Mouse (Mus musculus): ENCODE data around the gene Prss45. TPM values are rescaled to one million over a fixed set of nuclear protein-coding genes. Genes with fewer than 3 reads are reported as not detected.

The Prss45 gene
- not detected in 2 replicates for polyA plus RNA-seq (2014; fragmentation: Nextera tagmentation; extraction: Ambion mirVana)

DNA sequence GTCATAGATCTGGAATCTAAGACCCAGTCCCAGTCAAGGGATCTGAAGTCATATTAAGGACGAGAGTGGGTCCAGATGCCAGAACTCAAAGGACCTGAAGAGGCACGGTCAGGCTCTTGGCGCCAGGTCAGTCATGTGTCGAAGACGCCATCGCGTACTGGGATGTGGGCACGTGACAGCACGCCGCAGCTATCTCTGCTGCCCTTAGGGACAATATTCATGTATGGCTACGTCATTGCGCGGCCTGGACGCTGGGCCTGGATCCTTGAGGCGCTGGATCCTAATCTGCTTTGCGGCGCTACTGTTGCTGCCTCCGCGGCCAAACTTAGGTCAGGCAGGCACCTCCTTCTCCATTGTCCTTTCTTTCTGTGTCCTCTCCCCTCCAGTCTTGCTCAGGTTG lies at the start of gene Prss45:
Prss45 (plus strand) TSS at position 178 of the 400 bp plus-strand sequence.
- H3K27ac ChIP-seq (replicated peaks; ENCODE audit: low read depth, low read length), result no peak within 1 kb of the TSS
- H3K36me3 ChIP-seq (ENCODE audit: control insufficient read depth, insufficient read depth, low read length), result no peaks in the 10 kb centered on the region
- DNase-seq (no peak), ATAC-seq (ENCODE audit: low FRiP score, low TSS enrichment) (no peak)
- H3K4me2 ChIP-seq (ENCODE audit: low read length), result no peak within 1 kb of the TSS
- no peaks in the 10 kb centered on the region for H3K9me3 ChIP-seq (ENCODE audit: control insufficient read depth, low read length)
- WGBS, result 81% methylated on average over 19 of the region's 19 CpGs
- H3K9ac ChIP-seq (replicated peaks; ENCODE audit: low read length), result no peak within 1 kb of the TSS
- no peaks in the 10 kb centered on the region for H3K4me1 ChIP-seq (ENCODE audit: control insufficient read depth, insufficient read depth, low read length)
- no peak within 1 kb of the TSS for H3K4me3 ChIP-seq (replicated peaks; ENCODE audit: low read depth, low read length)
- no peaks in the 10 kb centered on the region for H3K27me3 ChIP-seq (ENCODE audit: control insufficient read depth, insufficient read depth, low read length)

DNA sequence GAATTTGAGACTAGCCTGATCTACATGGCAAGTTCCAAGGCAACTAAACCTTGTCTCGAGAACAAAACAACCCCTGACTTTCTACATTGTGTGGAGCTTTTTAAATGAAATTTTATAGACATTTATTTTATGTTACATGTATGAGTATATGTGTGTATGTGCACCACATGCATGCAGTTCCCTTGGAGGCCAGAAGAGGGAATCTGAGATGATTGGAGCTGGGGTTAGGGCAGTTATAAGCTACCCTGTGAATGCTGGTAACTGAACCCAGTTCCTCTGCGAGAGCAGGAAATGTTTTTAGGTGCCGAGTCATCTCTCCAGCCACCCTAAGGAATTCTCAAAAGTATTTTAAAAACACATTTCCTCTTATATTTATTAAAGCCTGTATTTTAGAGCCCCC lies 46.2 kb upstream of the Prss45 start:
- Histone ChIP-seq H3K4me2 (ENCODE audit: low read length) (no peak overlapping the region), H3K4me3 (replicated peaks; ENCODE audit: low read depth, low read length) (no peak overlapping the region)
- WGBS, result 91% methylated on average over 3 of the region's 3 CpGs

GRCm38 (mm10) chr9:110790462-110790861 lies 43.9 kb upstream of the Prss45 start:
- DNase-seq, result no peak
- Histone ChIP-seq H3K36me3 (ENCODE audit: control insufficient read depth, insufficient read depth, low read length) (no peaks in the 10 kb centered on the region), H3K4me1 (ENCODE audit: control insufficient read depth, insufficient read depth, low read length) (no peaks in the 10 kb centered on the region), H3K4me3 (replicated peaks; ENCODE audit: low read depth, low read length) (no peak overlapping the region), H3K9ac (replicated peaks; ENCODE audit: low read length) (no peak overlapping the region), H3K27me3 (ENCODE audit: control insufficient read depth, insufficient read depth, low read length) (no peaks in the 10 kb centered on the region), H3K4me2 (ENCODE audit: low read length) (no peak overlapping the region), H3K9me3 (ENCODE audit: control insufficient read depth, low read length) (no peaks in the 10 kb centered on the region), H3K27ac (replicated peaks; ENCODE audit: low read depth, low read length) (no peak overlapping the region)
- WGBS, result 82% methylated on average over 4 of the region's 4 CpGs
- ATAC-seq (ENCODE audit: low FRiP score, low TSS enrichment), result no peak

More for the DNA sequence above, 46.2 kb upstream of the Prss45 start:
- Histone ChIP-seq H3K27me3 (ENCODE audit: control insufficient read depth, insufficient read depth, low read length) (no peaks in the 10 kb centered on the region), H3K36me3 (ENCODE audit: control insufficient read depth, insufficient read depth, low read length) (no peaks in the 10 kb centered on the region), H3K9ac (replicated peaks; ENCODE audit: low read length) (no peak overlapping the region), H3K27ac (replicated peaks; ENCODE audit: low read depth, low read length) (no peak overlapping the region), H3K4me1 (ENCODE audit: control insufficient read depth, insufficient read depth, low read length) (no peaks in the 10 kb centered on the region), H3K9me3 (ENCODE audit: control insufficient read depth, low read length) (no peaks in the 10 kb centered on the region)
- ATAC-seq (ENCODE audit: low FRiP score, low TSS enrichment), result no peak
- DNase-seq, result no peak

- Histone ChIP-seq H3K27ac (replicated peaks; ENCODE audit: low read depth, low read length) (no peak overlapping the region), H3K36me3 (ENCODE audit: control insufficient read depth, insufficient read depth, low read length) (no peaks in the 10 kb centered on the region), H3K9me3 (ENCODE audit: control insufficient read depth, low read length) (no peaks in the 10 kb centered on the region), H3K4me1 (ENCODE audit: control insufficient read depth, insufficient read depth, low read length) (no peaks in the 10 kb centered on the region), H3K4me2 (ENCODE audit: low read length) (no peak overlapping the region), H3K9ac (replicated peaks; ENCODE audit: low read length) (no peak overlapping the region), H3K27me3 (ENCODE audit: control insufficient read depth, insufficient read depth, low read length) (no peaks in the 10 kb centered on the region), H3K4me3 (replicated peaks; ENCODE audit: low read depth, low read length) (no peak overlapping the region)
- ATAC-seq (ENCODE audit: low FRiP score, low TSS enrichment) (no peak), DNase-seq (no peak)
- 83% methylated on average over 10 of the region's 10 CpGs for WGBS
Measured at GRCm38 (mm10) chr9:110797013-110797412, 37.4 kb upstream of the Prss45 start.

GRCm38 (mm10) chr9:110797866-110798265 lies 36.5 kb upstream of the Prss45 start, which contains the start of gene Prss42:
Gene Prss42 (plus strand): TSS chr9:110798166.
- H3K4me1 ChIP-seq (ENCODE audit: control insufficient read depth, insufficient read depth, low read length), result no peaks in the 10 kb centered on the region
- H3K4me2 ChIP-seq (ENCODE audit: low read length), result no peak within 1 kb of the TSS
- H3K36me3 ChIP-seq (ENCODE audit: control insufficient read depth, insufficient read depth, low read length), result no peaks in the 10 kb centered on the region
- WGBS, result 92% methylated on average over 14 of the region's 14 CpGs
- H3K9me3 ChIP-seq (ENCODE audit: control insufficient read depth, low read length), result no peaks in the 10 kb centered on the region
- no peaks in the 10 kb centered on the region for H3K27me3 ChIP-seq (ENCODE audit: control insufficient read depth, insufficient read depth, low read length)
- no peak within 1 kb of the TSS for H3K4me3 ChIP-seq (replicated peaks; ENCODE audit: low read depth, low read length)
- DNase-seq (no peak), ATAC-seq (ENCODE audit: low FRiP score, low TSS enrichment) (no peak)
- no peak within 1 kb of the TSS for H3K9ac ChIP-seq (replicated peaks; ENCODE audit: low read length)
- H3K27ac ChIP-seq (replicated peaks; ENCODE audit: low read depth, low read length), result no peak within 1 kb of the TSS

DNA sequence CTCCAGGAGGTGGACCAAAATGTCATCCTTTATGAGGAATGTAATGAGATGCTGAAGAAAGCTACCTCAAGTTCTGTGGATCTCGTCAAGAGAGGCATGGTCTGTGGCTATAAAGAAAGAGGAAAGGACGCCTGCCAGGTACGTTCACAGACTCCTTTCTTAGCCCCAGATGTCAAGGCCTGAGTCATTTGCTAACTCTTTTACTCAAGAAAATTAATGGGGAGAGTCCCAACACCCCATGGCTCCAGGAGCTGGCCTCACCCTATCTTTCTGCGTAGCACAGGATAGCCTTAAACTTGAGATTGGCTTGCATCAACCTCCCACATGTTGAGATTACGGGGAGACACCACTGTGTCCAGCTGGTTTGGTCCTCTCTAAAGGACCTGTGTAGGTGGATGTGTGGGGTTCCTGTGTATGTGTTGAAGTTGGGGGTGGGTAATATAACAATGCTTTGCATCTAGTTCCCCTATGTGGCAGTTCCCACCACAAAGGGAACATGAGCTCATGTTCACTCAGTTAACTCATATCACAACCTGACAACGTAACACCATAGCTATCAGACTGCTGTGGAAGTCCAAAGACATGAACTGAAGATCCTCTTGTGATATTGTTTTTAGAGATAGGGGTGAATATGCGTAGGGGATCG lies 33.4 kb upstream of the Prss45 start:
- no peak for ATAC-seq (ENCODE audit: low FRiP score, low TSS enrichment)
- 93% methylated on average over 8 of the region's 8 CpGs for WGBS
- no peak overlapping the region for H3K27ac ChIP-seq (replicated peaks; ENCODE audit: low read depth, low read length)

DNA sequence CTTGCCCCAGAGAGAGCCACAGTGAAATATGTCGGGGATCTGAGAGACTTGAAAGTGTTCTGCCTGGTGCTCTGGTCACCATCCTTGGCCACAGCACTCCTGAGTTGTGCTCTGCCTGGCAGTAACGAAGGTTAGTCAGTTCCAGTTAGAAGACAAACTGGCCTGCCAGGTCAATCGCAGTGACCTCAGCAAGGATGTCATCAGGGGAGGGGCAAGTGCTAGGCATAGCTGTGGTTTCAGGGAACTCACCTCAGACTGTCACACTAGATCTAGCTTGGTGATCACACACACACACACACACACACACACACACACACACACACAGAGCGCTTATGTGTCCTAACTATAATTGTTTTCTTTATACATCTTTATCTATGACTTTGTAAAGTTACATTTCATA lies 31.1 kb upstream of the Prss45 start:
- Histone ChIP-seq H3K4me3 (replicated peaks; ENCODE audit: low read depth, low read length) (no peak overlapping the region), H3K4me2 (ENCODE audit: low read length) (no peak overlapping the region), H3K36me3 (ENCODE audit: control insufficient read depth, insufficient read depth, low read length) (no peaks in the 10 kb centered on the region), H3K9me3 (ENCODE audit: control insufficient read depth, low read length) (no peaks in the 10 kb centered on the region), H3K27ac (replicated peaks; ENCODE audit: low read depth, low read length) (no peak overlapping the region), H3K9ac (replicated peaks; ENCODE audit: low read length) (no peak overlapping the region), H3K4me1 (ENCODE audit: control insufficient read depth, insufficient read depth, low read length) (no peaks in the 10 kb centered on the region), H3K27me3 (ENCODE audit: control insufficient read depth, insufficient read depth, low read length) (no peaks in the 10 kb centered on the region)
- ATAC-seq (ENCODE audit: low FRiP score, low TSS enrichment) (no peak), DNase-seq (no peak)
- WGBS, result 74% methylated on average over 4 of the region's 4 CpGs

More for the DNA sequence above, 33.4 kb upstream of the Prss45 start:
- H3K27me3 ChIP-seq (ENCODE audit: control insufficient read depth, insufficient read depth, low read length), result no peaks in the 10 kb centered on the region
- no peak overlapping the region for H3K9ac ChIP-seq (replicated peaks; ENCODE audit: low read length)
- DNase-seq, result no peak
- H3K9me3 ChIP-seq (ENCODE audit: control insufficient read depth, low read length), result no peaks in the 10 kb centered on the region
- no peak overlapping the region for H3K4me3 ChIP-seq (replicated peaks; ENCODE audit: low read depth, low read length)
- no peak overlapping the region for H3K4me2 ChIP-seq (ENCODE audit: low read length)
- no peaks in the 10 kb centered on the region for H3K4me1 ChIP-seq (ENCODE audit: control insufficient read depth, insufficient read depth, low read length)
- H3K36me3 ChIP-seq (ENCODE audit: control insufficient read depth, insufficient read depth, low read length), result no peaks in the 10 kb centered on the region

GRCm38 (mm10) chr9:110810051-110810450 lies 24.3 kb upstream of the Prss45 start:
- no peak for DNase-seq
- no peak overlapping the region for H3K27ac ChIP-seq (replicated peaks; ENCODE audit: low read depth, low read length)
- H3K9me3 ChIP-seq (ENCODE audit: control insufficient read depth, low read length), result no peaks in the 10 kb centered on the region
- no peak overlapping the region for H3K4me3 ChIP-seq (replicated peaks; ENCODE audit: low read depth, low read length)
- WGBS, result 93% methylated on average over 4 of the region's 4 CpGs
- H3K27me3 ChIP-seq (ENCODE audit: control insufficient read depth, insufficient read depth, low read length), result no peaks in the 10 kb centered on the region
- H3K9ac ChIP-seq (replicated peaks; ENCODE audit: low read length), result no peak overlapping the region
- H3K4me1 ChIP-seq (ENCODE audit: control insufficient read depth, insufficient read depth, low read length), result no peaks in the 10 kb centered on the region
- no peak overlapping the region for H3K4me2 ChIP-seq (ENCODE audit: low read length)
- ATAC-seq (ENCODE audit: low FRiP score, low TSS enrichment), result no peak
- H3K36me3 ChIP-seq (ENCODE audit: control insufficient read depth, insufficient read depth, low read length), result no peaks in the 10 kb centered on the region

DNA sequence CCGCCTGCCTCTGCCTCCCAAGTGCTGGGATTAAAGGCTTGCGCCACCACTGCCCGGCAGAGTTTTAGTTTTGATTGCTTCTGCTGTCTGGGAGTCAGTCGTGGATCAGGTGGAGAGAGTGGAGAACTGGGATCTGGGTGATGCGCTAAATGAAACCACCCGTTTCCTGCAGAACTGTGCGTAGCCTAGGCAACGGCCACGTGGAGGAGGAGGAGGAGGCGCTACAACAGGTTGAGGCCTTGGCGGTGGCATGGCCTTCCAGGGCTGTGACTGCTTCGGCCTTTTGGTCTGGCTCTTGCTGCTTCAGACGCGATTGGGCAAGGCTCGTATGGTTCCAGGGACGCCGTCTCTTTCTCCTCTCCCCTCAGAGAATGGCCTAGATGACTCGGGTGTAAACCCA lies 20.6 kb upstream of the Prss45 start, which contains the start of gene Prss44:
Prss44 (plus strand) TSS at position 206 of the 400 bp plus-strand sequence.
- Histone ChIP-seq H3K36me3 (ENCODE audit: control insufficient read depth, insufficient read depth, low read length) (no peaks in the 10 kb centered on the region), H3K27ac (replicated peaks; ENCODE audit: low read depth, low read length) (no peak within 1 kb of the TSS), H3K9ac (replicated peaks; ENCODE audit: low read length) (no peak within 1 kb of the TSS), H3K4me3 (replicated peaks; ENCODE audit: low read depth, low read length) (no peak within 1 kb of the TSS), H3K4me1 (ENCODE audit: control insufficient read depth, insufficient read depth, low read length) (no peaks in the 10 kb centered on the region), H3K9me3 (ENCODE audit: control insufficient read depth, low read length) (no peaks in the 10 kb centered on the region), H3K4me2 (ENCODE audit: low read length) (no peak within 1 kb of the TSS), H3K27me3 (ENCODE audit: control insufficient read depth, insufficient read depth, low read length) (no peaks in the 10 kb centered on the region)
- WGBS, result 66% methylated on average over 18 of the region's 18 CpGs
- no peak for ATAC-seq (ENCODE audit: low FRiP score, low TSS enrichment)
- no peak for DNase-seq

Measured in midbrain, embryonic 14.5 days (tissue).